Mouse (Mus musculus): ENCODE results near the gene 5730522E02Rik. TPM values are rescaled to one million over a fixed set of nuclear protein-coding genes. Genes with fewer than 3 reads are reported as not detected.

5730522E02Rik gene
- total RNA-seq, 4 experiments from 2014 or later, result 0.48 to 0.62 (median 0.49) TPM; not detected in 1

- DNase-seq, result no peak
Measured at GRCm38 (mm10) chr11:25997469-25997868, 213.1 kb downstream of the 5730522E02Rik start.

- DNase-seq, result no peak
Measured at GRCm38 (mm10) chr11:25994128-25994527, 216.4 kb downstream of the 5730522E02Rik start.

- DNase-seq, result no peak
Measured at GRCm38 (mm10) chr11:25992216-25992615, 218.3 kb downstream of the 5730522E02Rik start.

- no peak for DNase-seq
Measured at GRCm38 (mm10) chr11:25978736-25979276, 231.8 kb downstream of the 5730522E02Rik start.

GRCm38 (mm10) chr11:25941504-25941903 lies 269.1 kb downstream of the 5730522E02Rik start:
- no peak for DNase-seq

- no peak for DNase-seq
Measured at GRCm38 (mm10) chr11:25940716-25941294, 269.8 kb downstream of the 5730522E02Rik start.

- DNase-seq, result no peak
Measured at GRCm38 (mm10) chr11:25926267-25926666, 284.3 kb downstream of the 5730522E02Rik start.

GRCm38 (mm10) chr11:25902321-25902720 lies 308.2 kb downstream of the 5730522E02Rik start:
- DNase-seq, result no peak

- DNase-seq, result peak; percentile 4
Measured at GRCm38 (mm10) chr11:25901666-25902065, 308.9 kb downstream of the 5730522E02Rik start.

GRCm38 (mm10) chr11:25893906-25894305 lies 316.7 kb downstream of the 5730522E02Rik start:
- no peak for DNase-seq

GRCm38 (mm10) chr11:25872983-25873382 lies 337.6 kb downstream of the 5730522E02Rik start:
- DNase-seq, result no peak

- DNase-seq, result no peak
Measured at GRCm38 (mm10) chr11:25872317-25872716, 338.2 kb downstream of the 5730522E02Rik start.

- DNase-seq, result no peak
Measured at GRCm38 (mm10) chr11:25866292-25866691, 344.3 kb downstream of the 5730522E02Rik start.

GRCm38 (mm10) chr11:25862686-25863085 lies 347.9 kb downstream of the 5730522E02Rik start:
- DNase-seq, result peak; percentile 30

- DNase-seq, result no peak
Measured at GRCm38 (mm10) chr11:25856629-25857568, 353.7 kb downstream of the 5730522E02Rik start.

- no peak for DNase-seq
Measured at GRCm38 (mm10) chr11:25855794-25856193, 354.8 kb downstream of the 5730522E02Rik start.

GRCm38 (mm10) chr11:25854216-25854615 lies 356.3 kb downstream of the 5730522E02Rik start:
- no peak for DNase-seq

GRCm38 (mm10) chr11:25853032-25853431 lies 357.5 kb downstream of the 5730522E02Rik start:
- no peak for DNase-seq

- no peak for DNase-seq
Measured at GRCm38 (mm10) chr11:25848824-25849644, 361.5 kb downstream of the 5730522E02Rik start.

GRCm38 (mm10) chr11:25838451-25838850 lies 372.1 kb downstream of the 5730522E02Rik start:
- DNase-seq, result no peak

GRCm38 (mm10) chr11:25819789-25820188 lies 390.8 kb downstream of the 5730522E02Rik start:
- no peak for DNase-seq

- no peak for DNase-seq
Measured at GRCm38 (mm10) chr11:25813446-25813845, 397.1 kb downstream of the 5730522E02Rik start.

Measured in adrenal gland, adult 8-10 months (tissue).